Mouse (Mus musculus): ENCODE results near the gene Ikbke. TPM values are rescaled to one million over a fixed set of nuclear protein-coding genes. Genes with fewer than 3 reads are reported as not detected.

Gene Ikbke
- polyA plus RNA-seq, 1 experiment: 1.9 TPM

DNA sequence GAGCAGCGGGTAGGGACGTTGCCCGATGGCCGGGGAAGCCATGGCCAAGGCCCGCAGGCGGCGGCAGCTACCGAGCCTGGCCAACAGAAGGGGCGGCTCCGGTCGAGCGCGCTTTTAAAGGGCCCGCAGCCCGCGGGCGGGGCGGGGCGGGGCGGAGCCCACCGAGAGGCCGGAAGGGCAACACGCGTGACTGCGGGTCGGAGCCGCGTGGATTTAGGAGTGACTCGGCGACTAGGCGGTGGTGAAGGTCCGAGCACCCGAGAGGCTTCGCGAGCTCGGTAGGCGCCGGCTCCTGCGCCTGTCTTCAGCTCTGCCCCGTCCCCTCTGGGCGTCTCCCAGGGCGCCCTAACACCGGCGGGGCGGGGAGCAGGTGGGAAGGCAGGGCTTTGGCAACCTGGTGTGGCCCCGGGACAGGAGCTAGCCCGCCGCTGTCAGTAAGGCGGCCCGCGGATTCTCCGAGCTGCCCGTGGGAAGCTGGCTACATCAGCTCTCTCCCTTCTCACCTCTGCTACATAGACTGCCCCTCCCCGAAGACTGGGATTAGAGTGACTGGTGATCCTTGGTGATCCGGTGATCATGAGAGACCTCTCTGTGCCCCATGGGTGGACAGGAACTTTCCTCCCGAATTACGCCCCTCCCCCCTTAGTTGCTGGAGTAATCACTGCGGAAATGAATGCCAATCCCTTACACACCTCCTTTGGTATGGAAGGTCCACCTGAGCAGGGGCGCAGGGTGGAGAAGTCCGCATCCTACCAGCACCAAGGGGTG, 34.1 kb downstream of the Ikbke start, which contains the start of gene Rassf5:
Gene Rassf5 (minus strand): TSS at position 170 of the 768 bp plus-strand sequence.
- Histone ChIP-seq H3K4me1 (ENCODE audit: control insufficient read depth, insufficient read depth, low read length) (peaks cover 1% of the 10 kb centered on the region; the same call in 1 of the 2 replicates), H3K27ac (ENCODE audit: insufficient read depth, low read length) (peak within 1 kb of the TSS; percentile 44; the same call in 1 of the 2 replicates), H3K4me3 (ENCODE audit: insufficient read depth, low read length) (peak within 1 kb of the TSS; percentile 34)
- TF ChIP-seq POLR2A (IDR thresholded peaks at IDR 0.05; ENCODE audit: extremely low read depth, insufficient read depth, low read length): peak; percentile 40; the same call in 1 of the 2 replicates
- TF ChIP-seq CTCF (IDR thresholded peaks at IDR 0.05; ENCODE audit: extremely low read depth, insufficient read depth, low read length): no peak

DNA sequence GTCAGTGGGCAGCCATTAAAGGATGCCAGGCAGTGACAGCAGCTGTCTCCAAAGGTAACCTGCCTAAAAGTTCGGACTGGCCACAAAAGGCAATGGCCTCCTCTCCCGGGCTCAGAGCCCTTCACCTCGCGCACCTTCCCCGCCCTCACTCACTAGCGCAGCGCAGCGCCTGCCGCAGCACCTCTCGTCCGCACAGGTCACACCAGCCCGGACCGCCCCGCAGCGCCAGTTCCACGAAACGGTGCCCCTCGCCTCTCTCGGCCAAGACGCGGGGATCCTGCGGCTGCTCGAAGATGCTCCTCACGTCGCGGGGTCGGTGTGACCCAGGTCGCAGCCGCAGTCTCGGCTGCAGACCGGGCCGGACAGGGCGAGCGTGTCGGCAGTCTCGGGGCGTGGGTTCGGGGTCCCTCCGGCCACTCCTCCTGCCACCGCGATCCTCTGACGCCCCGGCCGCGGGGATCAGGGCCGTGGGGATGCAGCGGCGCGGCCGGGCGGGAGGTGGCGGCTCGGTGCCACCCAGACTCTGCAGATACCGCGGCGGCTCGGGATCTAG, 34.8 kb downstream of the Ikbke start:
- no peak for TF ChIP-seq POLR2A (IDR thresholded peaks at IDR 0.05; ENCODE audit: extremely low read depth, insufficient read depth, low read length)
- no peak for TF ChIP-seq CTCF (IDR thresholded peaks at IDR 0.05; ENCODE audit: extremely low read depth, insufficient read depth, low read length)
- H3K4me1 ChIP-seq (ENCODE audit: control insufficient read depth, insufficient read depth, low read length): peaks cover 1% of the 10 kb centered on the region; the same call in 1 of the 2 replicates
- H3K4me3 ChIP-seq (ENCODE audit: insufficient read depth, low read length): peak overlapping the region; percentile 34
- peak overlapping the region; percentile 44; the same call in 1 of the 2 replicates for H3K27ac ChIP-seq (ENCODE audit: insufficient read depth, low read length)

DNA sequence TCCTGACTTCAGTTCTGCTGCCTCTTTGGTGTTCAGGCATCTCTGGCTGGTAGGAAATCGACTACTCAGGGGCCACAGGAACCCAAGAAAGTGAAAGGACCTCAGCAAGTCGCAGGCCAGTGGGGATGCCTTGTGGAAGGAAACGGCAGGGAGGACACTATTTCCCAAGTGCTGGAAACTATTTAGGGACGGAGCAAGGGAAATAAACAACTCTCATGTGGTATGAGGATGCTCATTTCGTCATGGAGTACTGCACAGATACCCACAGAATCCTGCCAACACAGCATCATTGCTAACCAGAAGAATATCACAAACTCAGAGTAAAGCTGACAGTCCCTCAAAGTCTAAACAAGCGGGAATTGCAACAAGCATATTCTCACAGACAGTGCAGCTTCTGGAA, 36.5 kb downstream of the Ikbke start:
- Histone ChIP-seq H3K4me3 (ENCODE audit: insufficient read depth, low read length) (no peak overlapping the region; the same call in 1 of the 2 replicates), H3K4me1 (ENCODE audit: control insufficient read depth, insufficient read depth, low read length) (peaks cover 1% of the 10 kb centered on the region; the same call in 1 of the 2 replicates), H3K27ac (ENCODE audit: insufficient read depth, low read length) (no peak overlapping the region)
- TF ChIP-seq CTCF (IDR thresholded peaks at IDR 0.05; ENCODE audit: extremely low read depth, insufficient read depth, low read length) (no peak), POLR2A (IDR thresholded peaks at IDR 0.05; ENCODE audit: extremely low read depth, insufficient read depth, low read length) (no peak)

DNA sequence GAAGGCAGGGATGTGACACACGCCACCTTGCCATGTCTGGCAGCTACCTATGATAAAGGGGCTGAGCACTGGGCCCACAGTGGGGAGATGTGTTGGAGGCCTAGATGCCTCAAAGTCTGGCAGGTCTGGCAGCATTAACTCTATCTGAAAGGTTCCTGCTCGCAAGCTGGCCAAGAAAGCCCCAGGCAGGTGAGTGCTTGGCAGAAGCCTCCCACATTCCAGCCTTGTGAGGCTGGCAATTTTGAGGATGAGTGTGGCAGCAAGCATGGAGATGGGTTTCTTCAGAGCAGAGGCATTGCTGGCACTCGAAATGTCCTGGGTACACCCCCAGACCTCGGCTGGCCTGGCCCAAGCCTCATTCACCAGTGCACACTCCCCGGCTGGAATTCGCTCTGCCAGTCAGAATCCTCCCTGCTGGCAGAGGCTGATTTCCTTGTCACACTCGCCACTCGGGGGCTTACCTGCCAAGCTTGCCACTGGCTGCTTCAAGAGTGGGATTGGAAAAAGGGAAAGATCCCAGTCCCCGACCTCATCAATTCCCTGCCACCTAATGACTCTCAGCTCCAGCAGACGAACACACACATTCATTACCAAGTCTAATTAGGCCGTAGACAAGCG, 39.7 kb downstream of the Ikbke start:
- TF ChIP-seq CTCF (IDR thresholded peaks at IDR 0.05; ENCODE audit: extremely low read depth, insufficient read depth, low read length) (no peak), POLR2A (IDR thresholded peaks at IDR 0.05; ENCODE audit: extremely low read depth, insufficient read depth, low read length) (no peak)
- Histone ChIP-seq H3K27ac (ENCODE audit: insufficient read depth, low read length) (no peak overlapping the region), H3K4me3 (ENCODE audit: insufficient read depth, low read length) (no peak overlapping the region), H3K4me1 (ENCODE audit: control insufficient read depth, insufficient read depth, low read length) (no peaks in the 10 kb centered on the region)

DNA sequence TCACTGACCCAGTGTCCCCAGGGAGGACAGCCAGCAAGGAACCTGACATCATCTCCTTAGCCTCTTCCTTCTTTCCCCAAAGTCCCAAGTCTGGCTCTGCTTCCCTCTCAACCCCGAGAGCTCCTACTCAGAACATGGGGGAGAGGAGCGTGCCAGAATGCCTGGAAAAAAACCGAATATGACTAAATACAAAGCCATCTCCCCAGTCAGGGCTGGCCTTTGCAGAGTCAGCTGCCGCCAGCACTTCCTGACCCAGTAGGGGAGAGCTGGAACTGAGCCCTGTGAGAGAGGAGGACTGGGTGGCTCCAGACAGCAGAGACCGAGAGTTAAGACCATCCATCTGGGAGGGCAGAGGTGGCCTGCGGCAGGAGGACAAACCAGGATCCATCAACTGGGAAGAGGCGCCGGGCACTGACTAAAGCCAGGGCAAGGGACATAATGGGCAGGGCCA, 40.5 kb downstream of the Ikbke start:
- H3K4me1 ChIP-seq (ENCODE audit: control insufficient read depth, insufficient read depth, low read length): no peaks in the 10 kb centered on the region
- no peak for TF ChIP-seq POLR2A (IDR thresholded peaks at IDR 0.05; ENCODE audit: extremely low read depth, insufficient read depth, low read length)
- no peak for TF ChIP-seq CTCF (IDR thresholded peaks at IDR 0.05; ENCODE audit: extremely low read depth, insufficient read depth, low read length)
- no peak overlapping the region for H3K4me3 ChIP-seq (ENCODE audit: insufficient read depth, low read length)
- no peak overlapping the region for H3K27ac ChIP-seq (ENCODE audit: insufficient read depth, low read length)

- Histone ChIP-seq H3K4me3 (ENCODE audit: insufficient read depth, low read length) (no peak overlapping the region), H3K4me1 (ENCODE audit: control insufficient read depth, insufficient read depth, low read length) (no peaks in the 10 kb centered on the region), H3K27ac (ENCODE audit: insufficient read depth, low read length) (no peak overlapping the region)
- no peak for TF ChIP-seq CTCF (IDR thresholded peaks at IDR 0.05; ENCODE audit: extremely low read depth, insufficient read depth, low read length)
- no peak for TF ChIP-seq POLR2A (IDR thresholded peaks at IDR 0.05; ENCODE audit: extremely low read depth, insufficient read depth, low read length)
Observed at GRCm38 (mm10) chr1:131236077-131236476, 43.3 kb downstream of the Ikbke start.

DNA sequence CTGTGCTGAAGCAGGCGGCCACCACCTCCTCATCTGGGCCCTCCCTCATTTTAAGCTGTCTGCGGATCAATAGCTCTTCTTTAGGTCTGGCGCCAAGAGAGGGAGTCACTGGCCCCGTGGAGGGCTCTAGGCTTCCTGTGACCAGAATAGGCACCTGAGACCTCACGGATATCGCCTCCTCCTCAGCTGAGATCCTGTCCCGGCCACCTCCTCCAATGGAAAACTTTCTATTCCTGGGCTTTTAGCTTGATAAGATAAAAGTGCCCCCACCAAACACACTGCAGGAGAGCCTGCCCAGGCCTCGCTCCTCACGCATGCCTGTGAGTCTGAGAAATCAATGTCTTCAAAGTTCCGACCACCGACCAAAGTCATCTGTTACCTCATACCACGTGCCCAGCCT, 45.9 kb downstream of the Ikbke start:
- Histone ChIP-seq H3K4me3 (ENCODE audit: insufficient read depth, low read length) (no peak overlapping the region), H3K4me1 (ENCODE audit: control insufficient read depth, insufficient read depth, low read length) (no peaks in the 10 kb centered on the region), H3K27ac (ENCODE audit: insufficient read depth, low read length) (no peak overlapping the region)
- no peak for TF ChIP-seq CTCF (IDR thresholded peaks at IDR 0.05; ENCODE audit: extremely low read depth, insufficient read depth, low read length)
- TF ChIP-seq POLR2A (IDR thresholded peaks at IDR 0.05; ENCODE audit: extremely low read depth, insufficient read depth, low read length): no peak

DNA sequence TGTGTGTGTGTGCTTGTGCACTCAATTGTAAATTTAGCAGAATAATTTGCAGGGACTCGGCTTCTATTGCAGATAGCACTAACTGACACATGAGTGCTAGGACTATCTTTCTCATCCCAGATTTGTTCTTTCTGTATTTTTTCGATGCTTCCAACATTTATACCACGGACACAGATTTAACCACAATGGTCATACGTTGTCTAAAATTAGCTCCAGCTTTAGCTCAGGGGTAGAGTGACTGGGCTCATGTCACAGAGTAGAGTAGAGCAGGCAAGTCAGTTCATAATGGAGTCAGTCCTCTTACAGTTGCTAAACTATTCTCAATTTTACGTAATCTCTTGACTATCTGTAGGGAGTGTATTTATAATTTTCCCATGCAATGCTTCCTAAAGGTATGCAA, 50.7 kb downstream of the Ikbke start:
- Histone ChIP-seq H3K27ac (ENCODE audit: insufficient read depth, low read length) (no peak overlapping the region), H3K4me1 (ENCODE audit: control insufficient read depth, insufficient read depth, low read length) (no peaks in the 10 kb centered on the region; the same call in 1 of the 2 replicates), H3K4me3 (ENCODE audit: insufficient read depth, low read length) (no peak overlapping the region)
- TF ChIP-seq POLR2A (IDR thresholded peaks at IDR 0.05; ENCODE audit: extremely low read depth, insufficient read depth, low read length) (no peak), CTCF (IDR thresholded peaks at IDR 0.05; ENCODE audit: extremely low read depth, insufficient read depth, low read length) (no peak)

DNA sequence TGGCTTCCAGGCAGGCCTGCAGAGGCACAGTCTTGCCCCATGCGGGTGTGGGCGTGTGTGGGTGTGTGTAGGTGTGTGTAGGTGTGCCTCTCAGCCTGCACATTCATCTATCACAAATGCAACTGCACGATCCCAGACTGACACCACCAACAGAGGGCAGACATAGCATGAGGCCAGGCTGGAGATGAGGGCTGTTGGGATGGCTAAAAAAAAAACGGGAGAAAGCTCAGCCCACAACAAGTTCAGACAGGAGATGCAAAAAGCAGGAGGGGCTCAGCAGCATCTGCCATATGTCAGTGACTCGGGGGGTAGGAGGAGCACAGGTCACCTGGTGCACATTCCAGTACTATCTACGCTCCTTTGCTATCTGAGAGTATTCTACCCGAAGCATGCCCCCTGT, 51.2 kb downstream of the Ikbke start:
- Histone ChIP-seq H3K4me3 (ENCODE audit: insufficient read depth, low read length) (no peak overlapping the region), H3K27ac (ENCODE audit: insufficient read depth, low read length) (no peak overlapping the region), H3K4me1 (ENCODE audit: control insufficient read depth, insufficient read depth, low read length) (no peaks in the 10 kb centered on the region; the same call in 1 of the 2 replicates)
- 0 out of 2 replicates have a peak, but pooled peaks have one; percentile 11 for TF ChIP-seq CTCF (IDR thresholded peaks at IDR 0.05; ENCODE audit: extremely low read depth, insufficient read depth, low read length)
- TF ChIP-seq POLR2A (IDR thresholded peaks at IDR 0.05; ENCODE audit: extremely low read depth, insufficient read depth, low read length): no peak
